Mouse (Mus musculus): ENCODE data around the gene Cyp27a1. TPM values are rescaled to one million over a fixed set of nuclear protein-coding genes. Genes with fewer than 3 reads are reported as not detected.
A peak's percentile ranks its signal among the peaks of the same experiment; 100 is the strongest.

The Cyp27a1 gene
- total RNA-seq, 1 experiment, result 1.1 TPM

- H3K36me3 ChIP-seq (ENCODE audit: control insufficient read depth, insufficient read depth, low read length, poor library complexity, severe bottlenecking), result no peaks in the 10 kb centered on the region
- H3K9ac ChIP-seq (ENCODE audit: insufficient read depth, low read depth, low read length, poor library complexity, severe bottlenecking), result peak overlapping the region; percentile 53; the same call in 1 of the 2 replicates
- DNase-seq (ENCODE audit: low read depth, low spot score), result no peak
- 0 out of 4 replicates have a peak, but pooled peaks cover 0 to 4% of the 10 kb centered on the region in 2 experiments for H3K4me1 ChIP-seq (ENCODE audit: control insufficient read depth in 2 of 2, insufficient read depth in 2 of 2, low read length in 2 of 2, poor library complexity in 1 of 2)
- no peak overlapping the region for H3K27ac ChIP-seq (ENCODE audit: insufficient read depth, low read depth, low read length, poor library complexity, severe bottlenecking)
- in situ Hi-C loops (cut with MboI; ENCODE audit: low sequenced_read_pairs in 2 of 2, unreplicated experiment in 2 of 2), result no loop called here
- TF ChIP-seq MAFK (IDR thresholded peaks at IDR 0.05; ENCODE audit: insufficient read depth, low read depth, low read length) (no peak), ZC3H11A (IDR thresholded peaks at IDR 0.05; ENCODE audit: borderline replicate concordance, low read depth, low read length) (no peak), CHD2 (IDR thresholded peaks at IDR 0.05; ENCODE audit: low read depth, low read length) (no peak), ZNF384 (IDR thresholded peaks at IDR 0.05; ENCODE audit: low read depth, low read length) (no peak), HCFC1 (IDR thresholded peaks at IDR 0.05; ENCODE audit: borderline replicate concordance, insufficient read depth, low read length) (no peak)
- no peaks in the 10 kb centered on the region for H3K9me3 ChIP-seq (ENCODE audit: control insufficient read depth, insufficient read depth, low read depth, low read length)
- peak overlapping the region; percentile 66 to 74 for H3K4me3 ChIP-seq (ENCODE audit: insufficient read depth in 1 of 2, low read depth in 1 of 2, low read length in 2 of 2, poor library complexity in 1 of 2, severe bottlenecking in 1 of 2)
Observed at GRCm38 (mm10) chr1:74713859-74714730, 721 bp downstream of the Cyp27a1 start.

- H3K9ac ChIP-seq (ENCODE audit: insufficient read depth, low read depth, low read length, poor library complexity, severe bottlenecking), result no peak overlapping the region
- H3K36me3 ChIP-seq (ENCODE audit: control insufficient read depth, insufficient read depth, low read length, poor library complexity, severe bottlenecking), result no peaks in the 10 kb centered on the region
- 0 out of 4 replicates have a peak, but pooled peaks cover 0 to 4% of the 10 kb centered on the region in 2 experiments for H3K4me1 ChIP-seq (ENCODE audit: control insufficient read depth in 2 of 2, insufficient read depth in 2 of 2, low read length in 2 of 2, poor library complexity in 1 of 2)
- no peak overlapping the region for H3K27ac ChIP-seq (ENCODE audit: insufficient read depth, low read depth, low read length, poor library complexity, severe bottlenecking)
- TF ChIP-seq MAFK (IDR thresholded peaks at IDR 0.05; ENCODE audit: insufficient read depth, low read depth, low read length) (no peak), CHD2 (IDR thresholded peaks at IDR 0.05; ENCODE audit: low read depth, low read length) (no peak), HCFC1 (IDR thresholded peaks at IDR 0.05; ENCODE audit: borderline replicate concordance, insufficient read depth, low read length) (no peak), ZC3H11A (IDR thresholded peaks at IDR 0.05; ENCODE audit: borderline replicate concordance, low read depth, low read length) (no peak), ZNF384 (IDR thresholded peaks at IDR 0.05; ENCODE audit: low read depth, low read length) (no peak)
- H3K9me3 ChIP-seq (ENCODE audit: control insufficient read depth, insufficient read depth, low read depth, low read length), result no peaks in the 10 kb centered on the region
- in situ Hi-C loops (cut with MboI; ENCODE audit: low sequenced_read_pairs in 2 of 2, unreplicated experiment in 2 of 2), result no loop called here
- no peak for DNase-seq (ENCODE audit: low read depth, low spot score)
- H3K4me3 ChIP-seq (ENCODE audit: insufficient read depth in 1 of 2, low read depth in 1 of 2, low read length in 2 of 2, poor library complexity in 1 of 2, severe bottlenecking in 1 of 2), result no peak overlapping the region
Observed at GRCm38 (mm10) chr1:74714967-74715366, 1.6 kb downstream of the Cyp27a1 start.

DNA sequence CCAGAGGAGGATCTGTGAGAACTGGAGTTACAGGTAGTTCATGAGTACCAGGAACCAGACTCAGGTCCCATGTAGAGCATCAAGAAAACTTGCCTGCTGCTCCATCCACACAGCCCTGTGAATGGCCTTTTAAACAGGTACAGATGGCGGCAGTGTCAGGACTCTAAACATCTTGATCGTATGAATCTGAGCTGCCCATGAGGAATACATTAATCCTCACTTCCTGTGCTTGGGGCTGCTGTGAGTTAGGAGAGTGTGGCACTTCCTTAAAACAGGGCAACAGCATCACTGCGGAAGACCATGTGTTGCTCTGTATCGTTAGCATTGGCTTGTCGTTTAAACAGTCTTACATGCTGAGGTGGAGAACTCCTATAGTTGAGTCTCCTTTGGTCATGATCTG lies 2.1 kb downstream of the Cyp27a1 start:
- TF ChIP-seq MAFK (IDR thresholded peaks at IDR 0.05; ENCODE audit: insufficient read depth, low read depth, low read length) (no peak), HCFC1 (IDR thresholded peaks at IDR 0.05; ENCODE audit: borderline replicate concordance, insufficient read depth, low read length) (no peak), ZC3H11A (IDR thresholded peaks at IDR 0.05; ENCODE audit: borderline replicate concordance, low read depth, low read length) (no peak), ZNF384 (IDR thresholded peaks at IDR 0.05; ENCODE audit: low read depth, low read length) (no peak), CHD2 (IDR thresholded peaks at IDR 0.05; ENCODE audit: low read depth, low read length) (no peak)
- H3K36me3 ChIP-seq (ENCODE audit: control insufficient read depth, insufficient read depth, low read length, poor library complexity, severe bottlenecking), result no peaks in the 10 kb centered on the region
- no peak overlapping the region for H3K9ac ChIP-seq (ENCODE audit: insufficient read depth, low read depth, low read length, poor library complexity, severe bottlenecking)
- in situ Hi-C loops (cut with MboI; ENCODE audit: low sequenced_read_pairs in 2 of 2, unreplicated experiment in 2 of 2), result no loop called here
- H3K4me3 ChIP-seq (ENCODE audit: insufficient read depth in 1 of 2, low read depth in 1 of 2, low read length in 2 of 2, poor library complexity in 1 of 2, severe bottlenecking in 1 of 2), result no peak overlapping the region
- DNase-seq (ENCODE audit: low read depth, low spot score), result no peak
- H3K4me1 ChIP-seq (ENCODE audit: control insufficient read depth in 2 of 2, insufficient read depth in 2 of 2, low read length in 2 of 2, poor library complexity in 1 of 2), result 0 out of 4 replicates have a peak, but pooled peaks cover 0 to 4% of the 10 kb centered on the region in 2 experiments
- H3K9me3 ChIP-seq (ENCODE audit: control insufficient read depth, insufficient read depth, low read depth, low read length), result no peaks in the 10 kb centered on the region
- no peak overlapping the region for H3K27ac ChIP-seq (ENCODE audit: insufficient read depth, low read depth, low read length, poor library complexity, severe bottlenecking)

- no peak for DNase-seq (ENCODE audit: low read depth, low spot score)
- Histone ChIP-seq H3K27ac (ENCODE audit: insufficient read depth, low read depth, low read length, poor library complexity, severe bottlenecking) (no peak overlapping the region), H3K36me3 (ENCODE audit: control insufficient read depth, insufficient read depth, low read length, poor library complexity, severe bottlenecking) (no peaks in the 10 kb centered on the region), H3K9ac (ENCODE audit: insufficient read depth, low read depth, low read length, poor library complexity, severe bottlenecking) (no peak overlapping the region), H3K4me1 (ENCODE audit: control insufficient read depth in 2 of 2, insufficient read depth in 2 of 2, low read length in 2 of 2, poor library complexity in 1 of 2) (0 out of 4 replicates have a peak, but pooled peaks cover 0 to 4% of the 10 kb centered on the region in 2 experiments), H3K4me3 (ENCODE audit: insufficient read depth in 1 of 2, low read depth in 1 of 2, low read length in 2 of 2, poor library complexity in 1 of 2, severe bottlenecking in 1 of 2) (no peak overlapping the region), H3K9me3 (ENCODE audit: control insufficient read depth, insufficient read depth, low read depth, low read length) (no peaks in the 10 kb centered on the region)
- TF ChIP-seq ZNF384 (IDR thresholded peaks at IDR 0.05; ENCODE audit: low read depth, low read length), result no peak
- TF ChIP-seq CHD2 (IDR thresholded peaks at IDR 0.05; ENCODE audit: low read depth, low read length), result no peak
- TF ChIP-seq MAFK (IDR thresholded peaks at IDR 0.05; ENCODE audit: insufficient read depth, low read depth, low read length), result no peak
- no peak for TF ChIP-seq ZC3H11A (IDR thresholded peaks at IDR 0.05; ENCODE audit: borderline replicate concordance, low read depth, low read length)
- TF ChIP-seq HCFC1 (IDR thresholded peaks at IDR 0.05; ENCODE audit: borderline replicate concordance, insufficient read depth, low read length), result no peak
- in situ Hi-C loops (cut with MboI; ENCODE audit: low sequenced_read_pairs in 2 of 2, unreplicated experiment in 2 of 2), result no loop called here
Observed at GRCm38 (mm10) chr1:74715886-74716285, 2.5 kb downstream of the Cyp27a1 start.

All from ES-E14 (cell line).